Mouse (Mus musculus): Measurements from ENCODE around the gene Phka1.
A peak's percentile ranks its signal among the peaks of the same experiment; 100 is the strongest.
"Not testable (repeated sequence)": the region's sequence is repeated elsewhere in the genome, so short reads cannot be mapped to it uniquely, and the experiment has no call there.

Gene Phka1

GRCm38 (mm10) chrX:102643823-102644572, at the start of gene Phka1:
TSS of gene Phka1 (minus strand) at chrX:102644246.
- peak; percentile 55 to 57 for DNase-seq

DNA sequence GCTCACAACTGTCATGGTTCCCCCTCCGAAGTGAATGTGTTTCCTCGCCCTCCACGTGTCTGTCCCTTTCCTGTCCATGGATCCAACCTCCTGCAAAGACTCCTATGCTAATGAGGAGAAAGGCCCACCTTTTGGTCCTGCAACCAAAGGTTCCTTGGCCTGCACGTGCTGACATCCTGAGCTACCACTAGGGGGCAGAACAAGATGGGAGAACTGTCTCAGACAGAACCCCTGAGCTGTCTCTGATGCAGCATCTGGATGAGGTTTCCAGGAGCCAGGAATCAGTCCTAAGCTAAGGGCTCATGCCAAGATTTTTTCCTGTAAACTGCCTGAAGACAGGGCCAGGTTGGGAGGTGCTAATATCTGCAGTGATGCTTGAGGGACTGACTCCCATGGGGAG, 45.2 kb upstream of the Phka1 start:
- DNase-seq, result peak; percentile 46 to 59

GRCm38 (mm10) chrX:102686872-102687271, 42.8 kb upstream of the Phka1 start, which contains the start of gene Gm3880:
TSS of gene Gm3880 (minus strand) at chrX:102686972.
- DNase-seq, result not testable (repeated sequence)

GRCm38 (mm10) chrX:102684706-102685105, 40.7 kb upstream of the Phka1 start:
- DNase-seq, result not testable (repeated sequence)

DNA sequence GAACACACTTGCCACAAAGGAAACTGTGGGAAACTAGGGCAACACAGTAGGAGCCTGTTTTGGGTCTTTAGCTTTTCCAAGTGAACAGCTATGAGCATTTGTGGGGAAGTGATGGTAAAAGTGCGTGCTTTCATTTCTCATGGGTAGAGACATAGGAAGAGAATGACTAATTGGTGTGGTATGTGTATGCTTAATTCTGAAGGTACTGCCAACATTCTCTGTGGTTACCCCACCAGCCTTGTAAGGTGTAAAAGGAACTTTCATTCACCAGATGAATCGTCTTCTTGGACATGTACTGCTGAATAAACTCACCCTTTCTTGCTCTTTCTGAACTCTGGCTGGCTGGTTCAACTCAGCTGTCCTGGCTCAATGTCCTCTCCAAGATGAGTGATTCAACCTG, 22.6 kb upstream of the Phka1 start:
- no peak for DNase-seq

- peak in 1 of 2 experiments; percentile 4 for DNase-seq
Observed at GRCm38 (mm10) chrX:102660712-102661111, 16.7 kb upstream of the Phka1 start.

DNA sequence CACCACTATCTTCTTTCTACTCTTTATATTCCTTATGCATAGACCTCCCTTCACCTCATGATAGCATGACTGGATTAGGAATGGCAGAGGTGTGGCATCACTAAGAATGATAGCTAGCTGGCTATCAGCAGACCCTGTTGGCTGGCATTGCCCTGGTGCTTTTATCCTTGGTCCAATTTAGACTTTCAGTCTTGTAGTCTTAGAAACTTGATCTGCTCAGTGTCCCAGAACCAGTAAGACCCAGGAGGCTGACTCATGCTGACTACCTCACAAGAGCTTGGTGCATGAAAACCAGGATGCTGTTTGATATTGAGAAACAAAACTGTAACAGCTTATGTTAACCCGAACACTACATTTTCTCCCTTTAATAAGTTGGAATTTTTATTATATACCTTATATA, 1.6 kb upstream of the Phka1 start:
- DNase-seq, result no peak

DNA sequence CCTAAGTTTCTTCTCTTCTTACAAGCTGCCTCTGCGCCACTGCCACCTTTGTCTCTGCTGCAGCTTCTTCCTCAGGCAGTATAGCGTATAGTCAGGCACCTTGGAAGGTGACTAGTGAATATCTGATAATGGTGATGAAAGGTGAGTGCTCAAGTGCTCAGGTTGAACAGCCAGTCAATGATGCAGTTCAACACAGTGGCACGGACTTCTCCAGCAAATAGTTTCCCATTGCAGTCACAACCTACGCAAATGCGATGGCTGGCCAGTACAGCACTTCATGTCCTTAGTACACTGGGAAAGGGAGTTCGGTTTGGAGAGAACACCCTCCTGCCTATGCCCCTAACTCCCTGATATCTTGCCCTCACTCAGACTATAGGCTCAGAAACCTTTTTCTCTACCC, 1.1 kb upstream of the Phka1 start:
- DNase-seq, result no peak

GRCm38 (mm10) chrX:102644573-102644951, 516 bp upstream of the Phka1 start:
- no peak for DNase-seq

DNA sequence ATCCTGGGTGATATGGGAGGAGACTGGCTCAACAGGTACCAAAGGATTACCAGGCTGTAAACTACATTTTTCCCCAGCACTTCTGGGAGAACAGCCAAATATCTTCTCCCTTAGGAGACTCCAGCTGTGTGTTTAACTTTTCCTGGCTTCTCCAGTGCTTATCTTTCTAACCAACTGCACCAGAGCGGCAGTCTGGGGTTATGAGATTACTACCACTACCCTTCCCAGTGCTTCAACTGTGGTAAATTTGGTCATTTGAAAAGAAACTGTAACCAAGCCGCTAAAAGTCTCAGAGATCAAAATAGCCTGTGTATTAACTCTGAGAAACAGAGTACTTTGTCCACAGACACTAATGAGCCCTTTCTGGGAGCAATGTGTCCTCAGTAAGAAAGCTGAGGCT, 42.8 kb downstream of the Phka1 start:
- DNase-seq, result no peak

DNA sequence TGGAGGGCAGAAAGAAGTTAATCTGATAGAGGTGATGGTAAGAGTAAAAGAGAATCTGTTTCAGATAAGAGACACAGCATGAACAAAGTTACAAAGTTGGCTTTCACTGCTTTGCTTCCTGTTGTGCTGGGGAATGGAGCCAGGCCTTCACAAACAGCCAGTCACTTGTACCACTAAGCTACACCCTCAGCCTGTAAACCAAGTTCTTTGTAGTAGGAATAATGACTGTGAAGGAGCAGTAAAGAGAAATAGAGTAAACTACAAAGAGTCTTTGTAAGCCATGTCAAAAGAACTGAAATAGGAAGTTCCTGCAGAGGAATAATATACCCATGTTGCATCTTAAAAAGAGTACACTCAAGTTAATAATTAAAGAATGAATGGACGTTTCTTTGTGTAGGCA, 55.5 kb downstream of the Phka1 start:
- peak in 1 of 2 experiments; percentile 1 for DNase-seq

GRCm38 (mm10) chrX:102571186-102571585, 72.9 kb downstream of the Phka1 start:
- DNase-seq, result no peak

GRCm38 (mm10) chrX:102556906-102557305, 87.1 kb downstream of the Phka1 start:
- DNase-seq, result no peak

- no peak for DNase-seq
Observed at GRCm38 (mm10) chrX:102509205-102509604, 134.8 kb downstream of the Phka1 start.

DNA sequence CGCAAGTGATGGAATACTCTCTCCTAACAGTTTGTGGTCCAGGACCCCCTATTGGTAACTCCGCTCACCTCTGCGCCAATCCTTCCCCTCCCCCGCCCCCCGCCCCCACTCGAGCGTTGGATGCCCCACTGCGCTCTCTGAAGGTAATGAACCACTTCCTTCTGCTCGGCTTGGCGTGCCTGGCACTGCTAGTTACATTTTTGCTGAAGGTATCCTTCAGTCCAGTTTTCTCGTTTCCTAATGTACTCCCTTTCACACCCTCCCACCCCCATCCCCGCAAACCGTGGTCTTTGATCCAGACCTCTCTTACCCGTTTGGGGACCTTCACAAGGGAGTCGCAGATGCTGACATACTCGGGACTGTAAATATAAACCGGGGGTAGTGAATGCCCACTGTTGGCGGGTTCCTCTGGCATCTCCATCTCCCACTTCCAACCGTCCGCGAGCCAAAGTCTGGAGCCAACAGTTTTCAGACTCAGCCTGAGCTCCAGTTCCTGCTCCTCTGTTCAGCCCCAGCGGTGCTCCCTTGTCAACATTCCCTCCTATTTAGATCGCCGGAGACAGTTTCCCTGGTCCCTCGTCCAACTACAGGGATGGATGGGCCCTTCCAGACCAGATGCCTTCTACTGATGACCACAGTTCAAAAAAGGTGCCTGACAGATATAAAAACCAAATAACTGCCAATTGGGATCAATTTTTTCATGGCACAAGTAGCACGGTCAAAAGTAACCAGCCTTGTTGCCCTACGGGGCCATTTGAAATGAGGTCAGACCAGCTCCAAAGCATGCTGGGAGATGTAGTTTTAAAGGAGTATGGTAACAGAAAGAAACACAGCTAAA, 139.2 kb downstream of the Phka1 start, which contains the start of gene Hdac8:
Gene Hdac8 (minus strand): TSS at position 716 of the 838 bp plus-strand sequence.
- peak; percentile 67 for DNase-seq

GRCm38 (mm10) chrX:102504179-102504578, 139.9 kb downstream of the Phka1 start:
- peak in 1 of 2 experiments; percentile 9 for DNase-seq

GRCm38 (mm10) chrX:102493992-102494730, 149.9 kb downstream of the Phka1 start:
- DNase-seq, result no peak

- DNase-seq, result no peak
Observed at GRCm38 (mm10) chrX:102485575-102485974, 158.5 kb downstream of the Phka1 start.

- DNase-seq, result no peak
Observed at GRCm38 (mm10) chrX:102479665-102480064, 164.4 kb downstream of the Phka1 start.

- peak; percentile 57 to 61 for DNase-seq
Observed at GRCm38 (mm10) chrX:102478965-102479364, 165.1 kb downstream of the Phka1 start.

GRCm38 (mm10) chrX:102478481-102478880, 165.6 kb downstream of the Phka1 start:
- no peak for DNase-seq

DNA sequence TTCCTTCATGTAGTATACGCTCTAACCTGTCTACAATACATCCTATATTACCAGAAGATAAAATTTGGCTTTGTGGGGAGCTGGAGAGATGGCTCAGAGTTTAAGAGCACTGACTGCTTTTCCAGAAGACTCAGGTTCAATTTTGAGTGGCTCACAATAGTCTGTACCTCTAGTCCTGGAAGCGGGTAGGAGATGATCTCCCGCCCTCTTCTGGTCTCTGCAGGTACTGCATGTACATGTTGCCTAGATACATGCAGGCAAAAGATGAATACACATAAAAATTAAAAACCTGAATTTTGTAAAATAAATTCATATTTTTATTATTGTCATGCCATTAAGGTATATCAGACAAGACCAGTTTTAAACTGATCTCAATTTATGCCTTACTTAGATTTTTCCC, 167.3 kb downstream of the Phka1 start:
- DNase-seq, result peak; percentile 85 to 91

- peak in 1 of 2 experiments; percentile 20 for DNase-seq
Observed at GRCm38 (mm10) chrX:102475555-102475954, 168.5 kb downstream of the Phka1 start.
